Mouse (Mus musculus) liver, embryonic 14.5 days (tissue): ENCODE results near the gene Krt78. TPM values are rescaled to one million over a fixed set of nuclear protein-coding genes. Genes with fewer than 3 reads are reported as not detected.

Experiments used
- ATAC-seq: fragments of 200-750 bp; cut with Nextera tagmentation; 2 replicates; pipeline ENCODE4 v1.8.0; 2017; ENCODE audit warnings: moderate number of reproducible peaks, mild to moderate bottlenecking, moderate library complexity; ENCODE audit not compliant: insufficient read depth
- DNase-seq, 3 experiments: peaks; one replicate each; pipeline ENCODE4 v3.0.0-alpha.2; 2012 to 2013; ENCODE audit warnings: low read depth in 3 of 3, low spot score in 3 of 3
- H3K27ac ChIP-seq: fragments of 300-500 bp; sonication (generic); 2 replicates; pipeline ENCODE4 v1.5.1; 2014; ENCODE audit warnings: moderate library complexity, mild to moderate bottlenecking, control low read depth, inconsistent platforms
- H3K27me3 ChIP-seq: fragments of 300-500 bp; sonication (generic); 2 replicates; pipeline ENCODE4 v1.6.1; 2014; ENCODE audit warnings: mild to moderate bottlenecking, low read length, moderate library complexity; ENCODE audit not compliant: control insufficient read depth, insufficient read depth
- H3K36me3 ChIP-seq: fragments of 300-500 bp; sonication (generic); replicated peaks from 2 replicates; pipeline ENCODE4 v1.6.1; 2014; ENCODE audit warnings: low read depth; ENCODE audit not compliant: control insufficient read depth, insufficient read depth
- H3K4me1 ChIP-seq, 2 experiments: fragments of 200-500 bp in 1 of 2; fragments of 300-500 bp in 1 of 2; sonication (generic) in 1 of 2; replicated peaks; 2 replicates each; pipeline ENCODE4 v1.6.1; 2012 to 2014; ENCODE audit warnings: antibody characterized with exemption in 1 of 2, inconsistent platforms in 1 of 2, low read length in 1 of 2; ENCODE audit not compliant: control insufficient read depth in 2 of 2, insufficient read depth in 2 of 2
- H3K4me2 ChIP-seq: fragments of 300-500 bp; sonication (generic); 2 replicates; pipeline ENCODE4 v1.6.1; 2014; ENCODE audit warnings: low read depth, mild to moderate bottlenecking, control low read depth, moderate library complexity
- H3K4me3 ChIP-seq, 2 experiments: fragments of 200-500 bp in 1 of 2; fragments of 300-500 bp in 1 of 2; sonication (generic) in 1 of 2; 2 replicates each; pipeline ENCODE4 v1.5.1; 2012 to 2014; ENCODE audit warnings: low read depth in 2 of 2, low read length in 2 of 2, mild to moderate bottlenecking in 2 of 2, control low read depth in 1 of 2, inconsistent platforms in 1 of 2, moderate library complexity in 1 of 2; ENCODE audit not compliant: insufficient read depth in 1 of 2
- H3K9ac ChIP-seq: fragments of 300-500 bp; sonication (generic); replicated peaks from 2 replicates; pipeline ENCODE4 v1.6.1; 2014; ENCODE audit warnings: mild to moderate bottlenecking, control low read depth, moderate library complexity
- H3K9me3 ChIP-seq: fragments of 300-500 bp; sonication (generic); 2 replicates; pipeline ENCODE4 v1.6.1; 2016; ENCODE audit warnings: low read length, mixed read lengths; ENCODE audit not compliant: control insufficient read depth
- CTCF ChIP-seq: IDR thresholded peaks from 2 replicates; pipeline ENCODE4 v1.5.1; 2016; ENCODE audit warnings: antibody characterized with exemption, low read depth, control low read depth
- EP300 ChIP-seq: IDR thresholded peaks from 2 replicates; pipeline ENCODE4 v1.6.1; 2016; ENCODE audit warnings: antibody characterized with exemption, low read depth
- WGBS: fragments of 180-500 bp; shearing (Covaris S2); extraction: QIAGEN DNeasy Blood & Tissue Kit; methylation state at CpG from one replicate; pipeline ENCODE4 v1.1.7; 2014; ENCODE audit not compliant: insufficient replicate concordance; 5-methylcytosine and 5-hydroxymethylcytosine counted together
- polyA plus RNA-seq, 2 experiments: library from polyadenylated mRNA; depleted of rRNA in 1 of 2; stranded (reverse) in 1 of 2; unstranded in 1 of 2; fragments of >200 nt; fragmentation: Nextera tagmentation in 1 of 2; extraction: Ambion mirVana in 1 of 2; gene quantifications; 2 replicates each; pipeline versions ENCODE4 v1.2.1 to v1.2.3; 2012 to 2014

Krt78 gene
- polyA plus RNA-seq, 2 experiments = not detected

GRCm38 (mm10) chr15:101995484-101996236 lies 41.6 kb upstream of the Krt78 start:
- H3K27me3 ChIP-seq = no peaks in the 10 kb centered on the region
- H3K4me3 ChIP-seq = no peak overlapping the region
- H3K4me2 ChIP-seq = no peak overlapping the region
- TF ChIP-seq CTCF = no peak
- TF ChIP-seq EP300 = no peak
- H3K27ac ChIP-seq = no peak overlapping the region
- no peak overlapping the region for H3K9ac ChIP-seq
- ATAC-seq (0 out of 2 replicates have a peak, but pooled peaks have one; percentile 13), DNase-seq (no peak)
- whole genome bisulfite sequencing = 44% methylated on average over 4 of the region's 4 CpGs
- no peaks in the 10 kb centered on the region for H3K36me3 ChIP-seq
- H3K4me1 ChIP-seq = peaks cover 4 to 11% of the 10 kb centered on the region in 2 experiments; a peak in 3 of 4 replicates
- H3K9me3 ChIP-seq = no peaks in the 10 kb centered on the region

- Histone ChIP-seq H3K27ac (no peak overlapping the region), H3K4me1 (peaks cover 4 to 11% of the 10 kb centered on the region in 2 experiments; a peak in 3 of 4 replicates), H3K36me3 (no peaks in the 10 kb centered on the region), H3K4me3 (no peak overlapping the region), H3K9me3 (no peaks in the 10 kb centered on the region), H3K4me2 (no peak overlapping the region), H3K9ac (no peak overlapping the region), H3K27me3 (no peaks in the 10 kb centered on the region)
- no peak for ATAC-seq
- TF ChIP-seq CTCF (no peak), EP300 (no peak)
- DNase-seq = no peak
- WGBS = 38% methylated on average over 6 of the region's 6 CpGs
These were observed 40.3 kb upstream of the Krt78 start for GRCm38 (mm10) chr15:101994365-101994764.

- H3K36me3 ChIP-seq = no peaks in the 10 kb centered on the region
These were observed 36.9 kb upstream of the Krt78 start for GRCm38 (mm10) chr15:101990946-101991345.

GRCm38 (mm10) chr15:101988714-101989113 lies 34.6 kb upstream of the Krt78 start:
- TF ChIP-seq CTCF (peak; percentile 33; the same call in 1 of the 2 replicates), EP300 (no peak)

More at GRCm38 (mm10) chr15:101990946-101991345, 36.9 kb upstream of the Krt78 start:
- H3K4me1 ChIP-seq = peaks cover 4 to 11% of the 10 kb centered on the region in 2 experiments; a peak in 3 of 4 replicates
- TF ChIP-seq CTCF (no peak), EP300 (no peak)
- ATAC-seq (no peak), DNase-seq (no peak)
- H3K4me3 ChIP-seq = no peak overlapping the region
- H3K27me3 ChIP-seq = no peaks in the 10 kb centered on the region
- no peak overlapping the region for H3K9ac ChIP-seq
- no peaks in the 10 kb centered on the region for H3K9me3 ChIP-seq
- H3K4me2 ChIP-seq = no peak overlapping the region
- WGBS = 75% methylated on average over 6 of the region's 6 CpGs
- no peak overlapping the region for H3K27ac ChIP-seq

GRCm38 (mm10) chr15:101988119-101988518 lies 34.0 kb upstream of the Krt78 start:
- ATAC-seq (no peak), DNase-seq (peak; percentile 50 to 62 (median 57))
- H3K36me3 ChIP-seq = no peaks in the 10 kb centered on the region
- no peak for TF ChIP-seq EP300
- TF ChIP-seq CTCF = peak; percentile 91
- under 1% methylated on average over 10 of the region's 10 CpGs for WGBS
- no peak overlapping the region for H3K4me3 ChIP-seq
- no peak overlapping the region for H3K9ac ChIP-seq
- no peak overlapping the region for H3K27ac ChIP-seq
- H3K9me3 ChIP-seq = no peaks in the 10 kb centered on the region
- peaks cover 2 to 7% of the 10 kb centered on the region in 2 experiments; a peak in 3 of 4 replicates for H3K4me1 ChIP-seq
- no peak overlapping the region for H3K4me2 ChIP-seq
- no peaks in the 10 kb centered on the region for H3K27me3 ChIP-seq

More at GRCm38 (mm10) chr15:101988714-101989113, 34.6 kb upstream of the Krt78 start:
- H3K9ac ChIP-seq = no peak overlapping the region
- H3K4me1 ChIP-seq = peaks cover 2 to 7% of the 10 kb centered on the region in 2 experiments; a peak in 3 of 4 replicates
- no peak for DNase-seq
- H3K27me3 ChIP-seq = no peaks in the 10 kb centered on the region
- H3K9me3 ChIP-seq = no peaks in the 10 kb centered on the region
- no peak overlapping the region for H3K4me3 ChIP-seq
- no peak for ATAC-seq
- 38% methylated on average over 8 of the region's 8 CpGs for WGBS
- H3K4me2 ChIP-seq = no peak overlapping the region
- no peak overlapping the region for H3K27ac ChIP-seq
- H3K36me3 ChIP-seq = no peaks in the 10 kb centered on the region
